ENCODE assay signal across 27 mouse cellular contexts in the genomic region with DNA sequence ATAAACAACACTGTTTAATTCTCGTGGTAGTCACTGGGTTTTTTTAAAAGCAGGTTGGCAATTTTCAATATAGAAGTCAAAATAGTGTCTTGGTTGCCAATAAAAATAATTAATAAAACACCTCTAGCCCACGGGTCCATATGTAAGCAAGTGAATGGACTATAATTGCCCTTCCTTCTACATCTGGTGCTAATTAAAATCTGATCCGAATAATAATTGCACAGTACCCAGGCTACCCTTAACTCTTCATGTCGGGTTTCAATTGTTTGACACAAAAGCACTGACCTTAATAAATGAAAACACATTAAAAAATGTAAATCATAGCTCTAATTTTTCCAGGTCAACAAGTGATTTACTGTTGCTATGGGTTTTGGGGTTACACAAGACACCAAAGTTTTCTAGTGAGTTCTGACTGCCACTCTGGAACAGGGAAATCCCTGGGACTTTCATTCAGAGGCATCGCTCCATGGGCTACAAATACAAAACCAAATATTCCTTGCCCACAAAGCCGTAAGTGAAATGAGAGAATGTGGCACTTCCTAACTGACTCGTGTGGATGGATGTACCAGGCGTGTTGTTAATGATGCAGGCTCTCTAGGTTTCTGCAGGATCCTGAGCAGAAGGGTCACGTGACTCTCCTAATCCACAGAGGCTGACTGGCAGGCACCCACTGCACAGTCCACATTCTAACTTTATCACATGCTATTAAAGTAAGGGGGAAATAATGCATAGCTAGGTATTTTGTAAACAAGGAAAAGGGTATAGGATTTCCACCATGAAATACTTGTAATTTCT.
DNase-seq lines count a peak whose midpoint lies in the region; ATAC-seq and TF ChIP-seq lines count a peak whose summit lies in the region.
"Had no signal": no experiment of that assay in that cellular context is flagged by ENCODE, and none has a peak within 500 bp of the region (broad histone marks: within the 10 kb centered on the region; RNA-seq: fewer than 3 reads in every experiment).

No protein-coding gene starts in this region.

- H3K27me3 ChIP-seq in forebrain, embryonic 14.5 days (replicated peaks; ENCODE audit: control insufficient read depth, insufficient read depth, low read length): no peaks in the 10 kb centered on the region
- H3K27me3 ChIP-seq in forebrain, postnatal 0 days (ENCODE audit: insufficient read depth, low read length): no peaks in the 10 kb centered on the region
- no peaks in the 10 kb centered on the region for H3K27me3 ChIP-seq in myocyte (ENCODE audit: control insufficient read depth, insufficient read depth, insufficient read length)
- H3K27me3 ChIP-seq in midbrain, postnatal 0 days (ENCODE audit: insufficient read depth, low read length): no peaks in the 10 kb centered on the region
- H3K27me3 ChIP-seq: hindbrain, embryonic 13.5 days; liver, embryonic 13.5 days; megakaryocyte, embryonic 14.5 days; midbrain, embryonic 13.5 days; neural tube, embryonic 13.5 days had no signal

- H3K9me3 ChIP-seq in forebrain, embryonic 14.5 days (replicated peaks; ENCODE audit: control insufficient read depth, low read length): no peaks in the 10 kb centered on the region
- no peaks in the 10 kb centered on the region for H3K9me3 ChIP-seq in forebrain, postnatal 0 days (ENCODE audit: low read length)
- no peaks in the 10 kb centered on the region for H3K9me3 ChIP-seq in midbrain, postnatal 0 days (ENCODE audit: low read length)
- H3K9me3 ChIP-seq: hindbrain, embryonic 13.5 days; liver, embryonic 13.5 days; midbrain, embryonic 13.5 days; neural tube, embryonic 13.5 days had no signal

- peak; percentile 52 for ATAC-seq in forebrain, embryonic 14.5 days
- ATAC-seq in forebrain, postnatal 0 days: no peak
- no peak for ATAC-seq in midbrain, postnatal 0 days (ENCODE audit: low FRiP score)
- ATAC-seq: activated CD4-positive, CD25-positive, alpha-beta regulatory T cell, adult 4 months; inflammation-experienced regulatory T-cells, adult 6 months; midbrain, embryonic 13.5 days had no signal

- no peak overlapping the region for H3K9ac ChIP-seq in forebrain, embryonic 14.5 days (ENCODE audit: low read length)
- H3K9ac ChIP-seq in forebrain, postnatal 0 days: no peak overlapping the region
- H3K9ac ChIP-seq in midbrain, postnatal 0 days (replicated peaks; ENCODE audit: low read length, poor library complexity, severe bottlenecking): no peak overlapping the region
- H3K9ac ChIP-seq: hindbrain, embryonic 13.5 days; liver, embryonic 13.5 days; midbrain, embryonic 13.5 days; neural tube, embryonic 13.5 days had no signal

- no peak for TF ChIP-seq CTCF in forebrain, postnatal 0 days (IDR thresholded peaks at IDR 0.05; ENCODE audit: low read depth)
- TF ChIP-seq CTCF in brain, embryonic 14.5 days (IDR thresholded peaks at IDR 0.05; ENCODE audit: borderline replicate concordance, extremely low read depth, insufficient read depth, insufficient read length): no peak
- no peak for TF ChIP-seq CTCF in midbrain, postnatal 0 days (IDR thresholded peaks at IDR 0.05)

- H3K27ac ChIP-seq in forebrain, embryonic 14.5 days (ENCODE audit: low read depth, low read length): no peak overlapping the region
- H3K27ac ChIP-seq in forebrain, postnatal 0 days (ENCODE audit: low read depth, low read length): no peak overlapping the region
- no peak overlapping the region for H3K27ac ChIP-seq in midbrain, postnatal 0 days (ENCODE audit: low read depth, low read length)
- H3K27ac ChIP-seq: hindbrain, embryonic 13.5 days; liver, embryonic 13.5 days; midbrain, embryonic 13.5 days; neural tube, embryonic 13.5 days had no signal

- TF ChIP-seq POLR2A in brain, embryonic 14.5 days (IDR thresholded peaks at IDR 0.05; ENCODE audit: borderline replicate concordance, extremely low read depth, insufficient read depth, insufficient read length, poor library complexity, severe bottlenecking): no peak
- no peak for TF ChIP-seq POLR2A in myocyte (IDR thresholded peaks at IDR 0.05; ENCODE audit: insufficient read length, low read depth)

- no peak overlapping the region for H3K4me2 ChIP-seq in forebrain, embryonic 14.5 days (ENCODE audit: low read length)
- no peak overlapping the region for H3K4me2 ChIP-seq in forebrain, postnatal 0 days (ENCODE audit: low read depth)
- no peak overlapping the region for H3K4me2 ChIP-seq in myocyte (ENCODE audit: low read depth)
- no peak overlapping the region for H3K4me2 ChIP-seq in midbrain, postnatal 0 days (ENCODE audit: low read depth, low read length, poor library complexity, severe bottlenecking)
- H3K4me2 ChIP-seq: heart, embryonic 11.5 days; hindbrain, embryonic 13.5 days; liver, embryonic 13.5 days; midbrain, embryonic 13.5 days; neural tube, embryonic 13.5 days had no signal

- 21% methylated on average over 9 of the region's 9 CpGs for WGBS in forebrain, embryonic 14.5 days
- WGBS in forebrain, postnatal 0 days: 31% methylated on average over 9 of the region's 9 CpGs
- 61% methylated on average over 9 of the region's 9 CpGs for WGBS in midbrain, postnatal 0 days

- H3K36me3 ChIP-seq in forebrain, embryonic 14.5 days (ENCODE audit: control insufficient read depth, insufficient read depth, low read length): no peaks in the 10 kb centered on the region
- no peaks in the 10 kb centered on the region for H3K36me3 ChIP-seq in forebrain, postnatal 0 days (ENCODE audit: insufficient read depth)
- H3K36me3 ChIP-seq in myocyte (ENCODE audit: control insufficient read depth, insufficient read depth): no peaks in the 10 kb centered on the region
- no peaks in the 10 kb centered on the region for H3K36me3 ChIP-seq in midbrain, postnatal 0 days (ENCODE audit: insufficient read depth, low read length)
- H3K36me3 ChIP-seq: hindbrain, embryonic 13.5 days; liver, embryonic 13.5 days; midbrain, embryonic 13.5 days; neural tube, embryonic 13.5 days had no signal

- DNase-seq in forebrain, embryonic 14.5 days (ENCODE audit: low spot score): no peak
- DNase-seq in forebrain, postnatal 0 days: no peak
- DNase-seq in brain, embryonic 14.5 days (ENCODE audit: low read depth): peak; percentile 53
- peak; percentile 68 for DNase-seq in hindlimb bud, embryonic 11.5 days (ENCODE audit: extremely low spot score, low read depth, low spot score)
- DNase-seq in cerebellum, adult 9-10 months: no peak
- no peak for DNase-seq in midbrain, postnatal 0 days (ENCODE audit: low spot score)
- DNase-seq: adrenal gland, adult 8-10 months; B cell, adult 2 months; cerebellum, adult 18-20 months; cerebellum, postnatal 25 days; embryo, embryonic 11 days; kidney, adult 9 months; kidney, postnatal 14 days; left cerebral cortex, postnatal 4 days; liver, embryonic 13.5 days; lung, adult 2 months; right cerebral cortex, adult 18-20 months; right cerebral cortex, postnatal 4 days; thymus, postnatal 4 days had no signal

- no peaks in the 10 kb centered on the region for H3K79me2 ChIP-seq in myocyte (ENCODE audit: control insufficient read depth, insufficient read depth)

- peaks cover 12% of the 10 kb centered on the region; the same call in 1 of the 2 replicates for H3K4me1 ChIP-seq in forebrain, embryonic 14.5 days (ENCODE audit: control insufficient read depth, insufficient read depth, low read length)
- H3K4me1 ChIP-seq in forebrain, postnatal 0 days (ENCODE audit: insufficient read depth): no peaks in the 10 kb centered on the region
- peaks cover 3% of the 10 kb centered on the region; the same call in 1 of the 2 replicates for H3K4me1 ChIP-seq in midbrain, postnatal 0 days (ENCODE audit: insufficient read depth, low read length)
- H3K4me1 ChIP-seq: liver, embryonic 13.5 days; megakaryocyte, embryonic 14.5 days had no signal

- H3K4me3 ChIP-seq in forebrain, embryonic 14.5 days (ENCODE audit: low read depth, low read length): no peak overlapping the region
- H3K4me3 ChIP-seq in forebrain, postnatal 0 days (ENCODE audit: low read depth, low read length): no peak overlapping the region
- no peak overlapping the region for H3K4me3 ChIP-seq in myocyte
- H3K4me3 ChIP-seq in midbrain, postnatal 0 days (ENCODE audit: low read depth, low read length): no peak overlapping the region
- H3K4me3 ChIP-seq: hindbrain, embryonic 13.5 days; liver, embryonic 13.5 days; megakaryocyte, embryonic 14.5 days; midbrain, embryonic 13.5 days; neural tube, embryonic 13.5 days had no signal

- no peak overlapping the region for H3ac ChIP-seq in myocyte (ENCODE audit: control insufficient read depth, insufficient read length)

TF ChIP-seq in myocyte, 11 proteins besides CTCF, POLR2A, EP300 and RAD21:
- no peak for TF ChIP-seq MAX (IDR thresholded peaks at IDR 0.05; ENCODE audit: low read depth)
- no peak for TF ChIP-seq MYOG (IDR thresholded peaks at IDR 0.05; ENCODE audit: control insufficient read depth in 1 of 3, insufficient read depth in 1 of 3, insufficient read length in 2 of 3, low read depth in 2 of 3)
- peak; percentile 21 for TF ChIP-seq USF1 (IDR thresholded peaks at IDR 0.05; ENCODE audit: low read depth)
- TF ChIP-seq REST (IDR thresholded peaks at IDR 0.05; ENCODE audit: insufficient read depth, insufficient read length): no peak

Comparison
In these comparisons a context has a peak if more than half of its experiments do, and no peak if none do; other contexts are left out.
1. DNase-seq: peak in brain, embryonic 14.5 days (single experiment) and hindlimb bud, embryonic 11.5 days (single experiment); none in forebrain, embryonic 14.5 days (single experiment), forebrain, postnatal 0 days (single experiment), cerebellum, adult 9-10 months (single experiment) and midbrain, postnatal 0 days (single experiment).